Mouse (Mus musculus): ENCODE results near the gene Fam76a.

GRCm38 (mm10) chr4:132864856-132865255, 57.5 kb downstream of the Fam76a start:
- TF ChIP-seq CTCF (IDR thresholded peaks at IDR 0.05) (no peak), POLR2A (IDR thresholded peaks at IDR 0.05; ENCODE audit: insufficient read depth, low read depth, low read length) (no peak), EP300 (IDR thresholded peaks at IDR 0.05; ENCODE audit: insufficient read depth, low read depth, low read length) (no peak)
